Mouse (Mus musculus): ENCODE measurements around the gene Grik2.

Gene Grik2

GRCm38 (mm10) chr10:49788381-49788906 is at the start of gene Grik2:
Gene Grik2 (minus strand): TSS chr10:49788766.
- DNase-seq: no peak

GRCm38 (mm10) chr10:49834392-49834791 is 45.8 kb upstream of the Grik2 start:
- no peak for DNase-seq

- no peak for DNase-seq
Observed at GRCm38 (mm10) chr10:49807276-49807675, 18.7 kb upstream of the Grik2 start.

GRCm38 (mm10) chr10:49801001-49801400 is 12.4 kb upstream of the Grik2 start:
- DNase-seq: no peak

- no peak for DNase-seq
Observed at GRCm38 (mm10) chr10:49794129-49794528, 5.6 kb upstream of the Grik2 start.

GRCm38 (mm10) chr10:49790326-49790725 is 1.8 kb upstream of the Grik2 start:
- DNase-seq: no peak

GRCm38 (mm10) chr10:49789711-49790110 is 1.1 kb upstream of the Grik2 start:
- DNase-seq: no peak

GRCm38 (mm10) chr10:49788914-49789313 is 348 bp upstream of the Grik2 start:
- DNase-seq: no peak

- DNase-seq: no peak
Observed at GRCm38 (mm10) chr10:49786630-49787029, 1.9 kb downstream of the Grik2 start.

- DNase-seq: no peak
Observed at GRCm38 (mm10) chr10:49785477-49785876, 3.1 kb downstream of the Grik2 start.

- DNase-seq: no peak
Observed at GRCm38 (mm10) chr10:49784831-49785230, 3.7 kb downstream of the Grik2 start.

- DNase-seq: no peak
Observed at GRCm38 (mm10) chr10:49782741-49783691, 5.5 kb downstream of the Grik2 start.

GRCm38 (mm10) chr10:49782061-49782460 is 6.5 kb downstream of the Grik2 start:
- DNase-seq: no peak

GRCm38 (mm10) chr10:49780430-49780829 is 8.1 kb downstream of the Grik2 start:
- no peak for DNase-seq

- DNase-seq: no peak
Observed at GRCm38 (mm10) chr10:49768897-49769296, 19.7 kb downstream of the Grik2 start.

- no peak for DNase-seq
Observed at GRCm38 (mm10) chr10:49767556-49767955, 21.0 kb downstream of the Grik2 start.

- no peak for DNase-seq
Observed at GRCm38 (mm10) chr10:49762607-49763006, 26.0 kb downstream of the Grik2 start.

GRCm38 (mm10) chr10:49751769-49752168 is 36.8 kb downstream of the Grik2 start:
- no peak for DNase-seq

- DNase-seq: no peak
Observed at GRCm38 (mm10) chr10:49731841-49732240, 56.7 kb downstream of the Grik2 start.

GRCm38 (mm10) chr10:49723706-49724105 is 64.9 kb downstream of the Grik2 start:
- DNase-seq: no peak

- no peak for DNase-seq
Observed at GRCm38 (mm10) chr10:49716856-49717255, 71.7 kb downstream of the Grik2 start.

GRCm38 (mm10) chr10:49709748-49710147 is 78.8 kb downstream of the Grik2 start:
- no peak for DNase-seq

GRCm38 (mm10) chr10:49704446-49704845 is 84.1 kb downstream of the Grik2 start:
- no peak for DNase-seq

- DNase-seq: no peak
Observed at GRCm38 (mm10) chr10:49652320-49652719, 136.2 kb downstream of the Grik2 start.
